Mouse (Mus musculus): ENCODE measurements around the gene Chd6. TPM values are rescaled to one million over a fixed set of nuclear protein-coding genes. Genes with fewer than 3 reads are reported as not detected.

Chd6 gene
- 21.7 and 22.2 TPM in 2 replicates for polyA plus RNA-seq (2011; ENCODE audit: insufficient read depth, insufficient read length, low replicate concordance, missing spikeins)

DNA sequence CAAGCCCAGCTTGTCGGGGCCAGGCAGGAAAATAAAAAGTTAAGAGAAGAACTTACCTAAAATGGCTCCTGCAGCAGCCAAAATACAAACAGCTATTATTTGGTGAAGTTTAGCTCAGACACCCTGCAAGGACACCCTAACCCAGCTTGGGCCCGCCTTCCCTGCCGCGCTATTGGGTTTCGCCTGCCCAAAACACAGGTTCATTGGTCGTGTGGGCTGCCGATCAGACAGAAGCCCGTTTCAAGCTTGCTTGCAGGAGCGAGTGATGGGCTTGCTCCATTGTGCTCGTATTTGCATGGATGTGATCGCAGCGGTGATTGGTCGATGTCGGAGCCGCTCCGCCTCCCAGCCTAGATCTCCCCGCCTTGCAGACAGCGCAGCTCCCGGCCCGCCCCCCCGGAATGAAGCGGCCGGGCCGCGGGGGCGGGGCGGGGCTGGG, at the start of gene Chd6:
Chd6 (minus strand) TSS at position 143 of the 439 bp plus-strand sequence.
- Histone ChIP-seq H3K4me1 (ENCODE audit: control insufficient read depth, insufficient read depth, low read length) (no peaks in the 10 kb centered on the region), H3K4me3 (replicated peaks; ENCODE audit: control insufficient read depth, low read depth, low read length) (peak within 1 kb of the TSS; percentile 72), H3K27ac (ENCODE audit: control insufficient read depth, insufficient read depth, low read depth, low read length, poor library complexity) (peak within 1 kb of the TSS; percentile 85)
- WGBS = under 1% methylated on average over 27 of the region's 27 CpGs
- TF ChIP-seq POLR2A (IDR thresholded peaks at IDR 0.05; ENCODE audit: borderline replicate concordance, control insufficient read depth, low read depth, low read length) = no peak
- no peak for TF ChIP-seq CTCF (IDR thresholded peaks at IDR 0.05; ENCODE audit: control insufficient read depth, insufficient read depth, low read length)

DNA sequence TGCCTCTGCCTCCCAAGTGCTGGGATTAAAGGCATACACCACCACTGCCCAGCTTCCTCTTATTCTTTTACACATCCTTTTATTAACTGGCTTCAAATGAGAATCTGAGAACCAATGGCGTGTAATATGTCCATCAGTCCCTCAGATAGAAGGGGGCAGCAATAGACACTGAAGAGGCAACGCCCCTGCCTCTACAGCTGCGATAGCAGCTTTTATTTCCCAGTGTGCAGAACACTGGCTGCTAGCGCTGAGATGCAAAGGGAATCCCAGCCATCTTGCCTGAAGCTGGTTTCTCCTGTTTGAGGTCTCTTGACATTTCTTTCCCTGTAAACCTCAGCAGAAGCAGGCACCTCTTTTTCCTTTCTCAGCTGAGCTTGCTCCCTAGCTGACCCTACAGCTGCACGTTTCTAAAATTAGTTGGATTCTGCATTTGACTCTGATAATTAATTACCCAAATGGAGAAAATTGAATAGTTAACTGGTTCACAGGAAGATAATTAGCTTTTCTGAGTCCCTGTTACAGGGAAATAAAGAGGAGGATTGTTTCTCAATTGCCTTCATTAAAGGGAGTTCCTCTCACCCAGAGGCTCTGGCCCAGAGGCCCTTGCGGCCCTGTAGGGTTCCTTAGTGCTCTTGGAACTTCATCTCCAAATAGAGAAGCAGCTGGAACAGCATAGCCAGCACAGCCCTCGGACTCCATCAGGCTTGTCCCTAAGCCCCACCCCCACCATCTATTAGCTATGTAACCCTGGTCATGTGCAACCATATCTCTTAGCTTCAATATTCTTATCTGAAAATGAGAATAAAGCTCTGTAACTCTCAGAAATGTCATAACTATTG, 41.3 kb upstream of the Chd6 start:
- H3K4me3 ChIP-seq (replicated peaks; ENCODE audit: control insufficient read depth, low read depth, low read length) = no peak overlapping the region
- 70% methylated on average over 7 of the region's 7 CpGs for WGBS
- TF ChIP-seq POLR2A (IDR thresholded peaks at IDR 0.05; ENCODE audit: borderline replicate concordance, control insufficient read depth, low read depth, low read length) (no peak), CTCF (IDR thresholded peaks at IDR 0.05; ENCODE audit: control insufficient read depth, insufficient read depth, low read length) (no peak)
- H3K27ac ChIP-seq (ENCODE audit: control insufficient read depth, insufficient read depth, low read depth, low read length, poor library complexity) = no peak overlapping the region
- H3K4me1 ChIP-seq (ENCODE audit: control insufficient read depth, insufficient read depth, low read length) = no peaks in the 10 kb centered on the region

DNA sequence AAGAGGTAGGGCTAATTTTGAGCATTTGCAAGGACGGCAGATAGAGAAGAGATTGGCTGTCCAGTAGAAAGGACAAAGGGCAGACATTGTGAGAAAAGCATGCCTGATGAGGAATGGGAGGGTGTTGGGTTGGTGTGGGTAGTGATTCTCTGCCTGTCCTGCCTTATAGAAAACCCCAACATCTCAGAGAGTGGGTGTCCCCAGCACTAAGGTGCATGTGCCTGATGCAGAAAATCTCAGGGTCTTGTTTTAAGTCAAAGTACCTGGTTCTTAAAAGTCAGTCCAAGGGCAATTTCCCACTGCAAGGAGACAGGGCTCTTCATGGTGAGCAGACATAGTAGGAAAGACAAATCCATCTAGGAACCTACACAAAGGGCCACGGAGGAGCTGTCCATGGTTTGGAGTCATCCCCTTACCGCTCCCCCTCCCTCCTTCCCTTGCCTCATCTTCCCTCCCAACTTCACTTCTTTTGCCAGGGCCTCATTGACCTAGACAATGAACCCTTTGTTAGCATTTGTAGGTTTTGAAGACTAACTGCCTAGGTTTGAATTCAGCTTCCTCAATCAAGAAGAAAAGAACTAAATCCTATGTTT, 39.6 kb upstream of the Chd6 start:
- H3K27ac ChIP-seq (ENCODE audit: control insufficient read depth, insufficient read depth, low read depth, low read length, poor library complexity) = no peak overlapping the region
- no peak overlapping the region for H3K4me3 ChIP-seq (replicated peaks; ENCODE audit: control insufficient read depth, low read depth, low read length)
- WGBS = 51% methylated on average over 3 of the region's 3 CpGs
- no peaks in the 10 kb centered on the region for H3K4me1 ChIP-seq (ENCODE audit: control insufficient read depth, insufficient read depth, low read length)
- TF ChIP-seq POLR2A (IDR thresholded peaks at IDR 0.05; ENCODE audit: borderline replicate concordance, control insufficient read depth, low read depth, low read length) = no peak
- no peak for TF ChIP-seq CTCF (IDR thresholded peaks at IDR 0.05; ENCODE audit: control insufficient read depth, insufficient read depth, low read length)

DNA sequence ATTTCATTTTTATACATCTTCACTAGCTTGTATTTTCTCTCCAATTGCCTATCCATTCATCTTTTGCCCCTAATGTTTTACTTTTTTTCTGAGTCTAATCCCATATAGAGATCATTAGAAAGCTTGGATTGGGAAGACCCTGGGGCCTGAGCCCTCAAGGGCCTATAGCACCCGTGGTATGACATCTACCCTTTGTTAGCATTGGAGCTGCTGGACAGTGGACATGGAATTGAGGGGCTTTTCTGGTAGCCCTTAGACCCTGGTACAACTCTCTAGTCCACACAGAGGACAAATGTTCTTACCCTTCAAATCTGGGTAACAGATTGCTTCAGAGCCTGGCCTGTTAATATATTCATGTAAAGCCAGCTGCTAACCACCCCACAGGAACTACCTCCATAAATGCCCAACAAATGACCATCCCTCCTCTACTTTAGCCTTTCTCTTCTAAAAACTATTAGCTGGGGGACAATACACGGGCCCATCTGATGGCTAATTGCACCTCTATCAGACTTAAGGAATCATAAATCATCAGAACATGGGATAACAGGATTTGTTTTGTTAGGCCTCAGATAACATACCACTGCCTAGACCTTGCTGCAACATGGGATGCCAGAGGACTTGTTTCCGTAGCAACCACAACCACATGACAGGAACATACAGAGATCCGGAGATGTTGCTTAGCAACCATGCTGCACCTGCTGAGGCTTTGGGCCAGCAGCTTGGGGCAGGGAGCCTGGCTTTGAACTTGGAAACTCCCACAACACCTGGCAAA, 39.0 kb upstream of the Chd6 start:
- Histone ChIP-seq H3K4me1 (ENCODE audit: control insufficient read depth, insufficient read depth, low read length) (no peaks in the 10 kb centered on the region), H3K27ac (ENCODE audit: control insufficient read depth, insufficient read depth, low read depth, low read length, poor library complexity) (no peak overlapping the region), H3K4me3 (replicated peaks; ENCODE audit: control insufficient read depth, low read depth, low read length) (no peak overlapping the region)
- no peak for TF ChIP-seq CTCF (IDR thresholded peaks at IDR 0.05; ENCODE audit: control insufficient read depth, insufficient read depth, low read length)
- no peak for TF ChIP-seq POLR2A (IDR thresholded peaks at IDR 0.05; ENCODE audit: borderline replicate concordance, control insufficient read depth, low read depth, low read length)
- 55% methylated on average over 4 of the region's 4 CpGs for WGBS

DNA sequence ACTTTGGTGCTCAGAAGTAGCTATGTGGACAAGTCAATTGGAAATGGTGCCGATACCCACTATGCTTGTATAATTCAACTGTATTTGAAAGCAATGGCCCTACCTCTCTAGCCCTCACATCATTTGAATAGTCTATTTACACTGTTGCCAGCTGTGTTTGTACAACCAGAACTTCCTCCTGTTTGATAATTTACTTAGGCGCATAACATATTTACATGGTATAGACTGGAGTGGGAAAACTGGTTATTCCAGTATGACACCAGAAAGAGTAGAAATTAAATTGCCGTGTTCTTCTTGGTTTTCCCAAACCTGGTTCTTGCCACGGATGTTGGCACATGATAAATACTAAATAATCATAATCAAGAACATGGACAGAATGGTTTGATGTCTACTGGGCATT, 35.9 kb upstream of the Chd6 start:
- WGBS = 85% methylated on average over 4 of the region's 4 CpGs
- Histone ChIP-seq H3K27ac (ENCODE audit: control insufficient read depth, insufficient read depth, low read depth, low read length, poor library complexity) (no peak overlapping the region), H3K4me1 (ENCODE audit: control insufficient read depth, insufficient read depth, low read length) (no peaks in the 10 kb centered on the region), H3K4me3 (replicated peaks; ENCODE audit: control insufficient read depth, low read depth, low read length) (no peak overlapping the region)
- TF ChIP-seq CTCF (IDR thresholded peaks at IDR 0.05; ENCODE audit: control insufficient read depth, insufficient read depth, low read length) = no peak
- no peak for TF ChIP-seq POLR2A (IDR thresholded peaks at IDR 0.05; ENCODE audit: borderline replicate concordance, control insufficient read depth, low read depth, low read length)

DNA sequence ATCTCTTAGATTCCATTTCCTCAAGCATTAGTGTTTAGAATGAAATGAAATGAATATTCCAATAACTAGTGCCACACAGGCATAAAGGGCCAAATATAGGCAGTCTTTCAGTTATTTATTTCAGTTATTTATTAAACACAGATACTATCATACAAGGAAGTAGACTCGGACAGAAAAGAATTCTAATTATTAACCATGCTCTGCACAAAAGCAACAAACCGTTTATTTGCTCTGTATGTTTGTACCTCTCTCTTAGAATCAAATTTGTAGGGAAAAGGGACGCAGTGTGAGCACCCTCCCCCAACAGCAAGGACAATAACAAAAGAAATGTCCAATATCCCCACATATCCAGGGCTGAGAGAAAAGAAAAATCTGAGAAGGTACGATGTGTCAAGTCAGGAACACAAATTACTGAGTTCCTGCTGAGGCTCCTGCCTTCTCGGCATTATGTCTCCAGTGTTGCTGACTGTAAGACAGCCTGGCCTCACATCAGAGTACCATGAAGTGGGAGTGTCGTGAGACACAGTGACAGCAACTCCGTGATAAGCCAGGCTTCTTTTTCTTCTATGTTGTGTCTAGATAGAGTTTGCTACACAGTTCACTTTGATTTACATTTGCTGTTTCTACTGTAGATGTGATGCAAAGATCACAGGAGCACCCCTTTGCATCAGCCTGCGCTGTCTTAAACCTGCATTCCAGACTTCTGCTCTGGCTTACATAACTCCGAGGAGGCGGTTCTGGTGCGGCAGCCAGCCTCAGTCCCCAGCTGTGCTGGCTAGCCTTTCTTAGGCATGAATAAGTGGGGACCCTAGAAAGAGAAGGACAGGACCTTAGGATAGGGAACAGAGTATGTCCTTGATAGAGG, 30.0 kb upstream of the Chd6 start:
- whole genome bisulfite sequencing = 81% methylated on average over 11 of the region's 11 CpGs
- H3K27ac ChIP-seq (ENCODE audit: control insufficient read depth, insufficient read depth, low read depth, low read length, poor library complexity) = no peak overlapping the region
- no peaks in the 10 kb centered on the region for H3K4me1 ChIP-seq (ENCODE audit: control insufficient read depth, insufficient read depth, low read length)
- no peak overlapping the region for H3K4me3 ChIP-seq (replicated peaks; ENCODE audit: control insufficient read depth, low read depth, low read length)
- TF ChIP-seq CTCF (IDR thresholded peaks at IDR 0.05; ENCODE audit: control insufficient read depth, insufficient read depth, low read length) = no peak
- TF ChIP-seq POLR2A (IDR thresholded peaks at IDR 0.05; ENCODE audit: borderline replicate concordance, control insufficient read depth, low read depth, low read length) = no peak

DNA sequence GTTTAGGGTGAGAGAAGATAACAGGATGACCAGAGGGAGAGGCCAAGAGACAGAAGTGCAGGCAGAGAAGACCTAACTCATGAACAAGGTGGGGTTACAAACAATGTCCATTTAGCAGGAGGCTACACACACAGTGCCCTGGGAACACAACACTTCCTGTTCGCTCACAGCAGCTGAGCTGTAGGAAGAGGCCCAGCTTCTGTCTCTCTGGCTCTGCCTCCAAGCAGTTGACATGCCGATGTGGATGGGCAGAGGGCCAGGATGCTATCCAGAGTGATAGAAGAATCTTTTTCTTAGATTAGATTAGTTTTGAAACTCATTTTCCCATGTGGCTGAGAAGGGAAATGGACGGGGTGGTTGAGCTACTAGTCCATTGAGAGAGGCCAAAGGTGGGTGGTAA, 28.1 kb upstream of the Chd6 start:
- H3K4me1 ChIP-seq (ENCODE audit: control insufficient read depth, insufficient read depth, low read length) = no peaks in the 10 kb centered on the region
- 47% methylated on average over 3 of the region's 3 CpGs for WGBS
- no peak overlapping the region for H3K27ac ChIP-seq (ENCODE audit: control insufficient read depth, insufficient read depth, low read depth, low read length, poor library complexity)
- TF ChIP-seq POLR2A (IDR thresholded peaks at IDR 0.05; ENCODE audit: borderline replicate concordance, control insufficient read depth, low read depth, low read length) (no peak), CTCF (IDR thresholded peaks at IDR 0.05; ENCODE audit: control insufficient read depth, insufficient read depth, low read length) (no peak)
- H3K4me3 ChIP-seq (replicated peaks; ENCODE audit: control insufficient read depth, low read depth, low read length) = no peak overlapping the region

Measured in bone marrow, adult 2 months (tissue).